Mouse (Mus musculus): ENCODE data around the gene Smg5.

- TF ChIP-seq CTCF (IDR thresholded peaks at IDR 0.05; ENCODE audit: low read depth), result no peak
- no peak for TF ChIP-seq EP300 (optimal IDR thresholded peaks at IDR 0.05)
These were observed 7.1 kb upstream of the Smg5 start for GRCm38 (mm10) chr3:88328956-88329355.
